Mouse (Mus musculus): ENCODE results near the gene Tnfrsf13c. TPM values are rescaled to one million over a fixed set of nuclear protein-coding genes. Genes with fewer than 3 reads are reported as not detected.

The Tnfrsf13c gene
- polyA plus RNA-seq, 1 experiment = 24.9 TPM

DNA sequence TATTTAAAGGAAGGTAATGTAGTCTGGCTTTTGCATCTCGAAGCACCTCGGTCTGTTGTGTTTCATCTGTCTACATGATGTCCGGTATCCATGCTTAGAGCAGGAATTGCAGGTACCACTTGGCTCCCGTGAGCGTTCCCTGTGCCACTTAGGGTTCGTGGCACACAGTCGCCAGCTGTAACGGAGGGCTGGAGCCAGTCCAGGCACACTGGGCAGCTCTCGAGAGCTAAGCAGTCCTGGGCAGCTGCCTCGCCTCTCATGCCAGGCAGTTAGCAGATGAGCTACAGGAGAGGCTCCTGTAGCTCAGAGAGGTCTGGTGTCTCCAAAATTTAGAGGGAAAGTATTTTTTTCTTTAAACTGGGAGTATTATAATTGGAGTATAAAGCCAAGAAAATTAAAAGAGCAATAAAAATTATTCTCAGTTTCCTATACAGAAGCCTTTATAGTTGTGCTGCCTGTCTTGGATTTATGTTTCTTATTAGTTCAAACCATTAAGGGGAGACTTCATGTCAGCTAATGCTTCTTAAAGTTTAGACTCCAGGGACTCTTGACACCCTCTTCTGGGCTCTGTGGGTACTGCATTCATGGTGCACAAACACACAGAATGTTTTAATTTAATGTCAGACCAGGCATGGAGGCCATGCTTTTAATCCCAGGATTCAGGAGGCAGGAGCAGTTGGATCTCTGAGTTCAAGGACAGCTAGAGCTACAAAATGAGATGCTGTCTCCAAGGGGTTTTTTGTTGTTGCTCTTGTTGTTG is 35.5 kb downstream of the Tnfrsf13c start:
- Histone ChIP-seq H3K4me1 (ENCODE audit: control insufficient read depth, insufficient read depth, low read length) (peaks cover 14% of the 10 kb centered on the region), H3K27ac (ENCODE audit: control insufficient read depth, insufficient read depth, low read depth, low read length, poor library complexity) (no peak overlapping the region), H3K4me3 (replicated peaks; ENCODE audit: control insufficient read depth, low read depth, low read length) (no peak overlapping the region)
- TF ChIP-seq CTCF (IDR thresholded peaks at IDR 0.05; ENCODE audit: control insufficient read depth, insufficient read depth, low read length) (no peak), POLR2A (IDR thresholded peaks at IDR 0.05; ENCODE audit: borderline replicate concordance, control insufficient read depth, low read depth, low read length) (no peak)
- WGBS = 92% methylated on average over 10 of the region's 10 CpGs

GRCm38 (mm10) chr15:82187924-82188323 is 36.2 kb downstream of the Tnfrsf13c start:
- 81% methylated on average over 1 of the region's 1 CpGs for WGBS
- no peak for TF ChIP-seq POLR2A (IDR thresholded peaks at IDR 0.05; ENCODE audit: borderline replicate concordance, control insufficient read depth, low read depth, low read length)
- TF ChIP-seq CTCF (IDR thresholded peaks at IDR 0.05; ENCODE audit: control insufficient read depth, insufficient read depth, low read length) = no peak
- Histone ChIP-seq H3K4me3 (replicated peaks; ENCODE audit: control insufficient read depth, low read depth, low read length) (no peak overlapping the region), H3K27ac (ENCODE audit: control insufficient read depth, insufficient read depth, low read depth, low read length, poor library complexity) (no peak overlapping the region), H3K4me1 (ENCODE audit: control insufficient read depth, insufficient read depth, low read length) (peaks cover 15% of the 10 kb centered on the region)

- peak overlapping the region; percentile 74 for H3K27ac ChIP-seq (ENCODE audit: control insufficient read depth, insufficient read depth, low read depth, low read length, poor library complexity)
- TF ChIP-seq CTCF (IDR thresholded peaks at IDR 0.05; ENCODE audit: control insufficient read depth, insufficient read depth, low read length) (no peak), POLR2A (IDR thresholded peaks at IDR 0.05; ENCODE audit: borderline replicate concordance, control insufficient read depth, low read depth, low read length) (no peak)
- H3K4me1 ChIP-seq (ENCODE audit: control insufficient read depth, insufficient read depth, low read length) = peaks cover 15% of the 10 kb centered on the region
- 87% methylated on average over 4 of the region's 4 CpGs for WGBS
- no peak overlapping the region for H3K4me3 ChIP-seq (replicated peaks; ENCODE audit: control insufficient read depth, low read depth, low read length)
These were observed 36.8 kb downstream of the Tnfrsf13c start for GRCm38 (mm10) chr15:82187401-82187800.

DNA sequence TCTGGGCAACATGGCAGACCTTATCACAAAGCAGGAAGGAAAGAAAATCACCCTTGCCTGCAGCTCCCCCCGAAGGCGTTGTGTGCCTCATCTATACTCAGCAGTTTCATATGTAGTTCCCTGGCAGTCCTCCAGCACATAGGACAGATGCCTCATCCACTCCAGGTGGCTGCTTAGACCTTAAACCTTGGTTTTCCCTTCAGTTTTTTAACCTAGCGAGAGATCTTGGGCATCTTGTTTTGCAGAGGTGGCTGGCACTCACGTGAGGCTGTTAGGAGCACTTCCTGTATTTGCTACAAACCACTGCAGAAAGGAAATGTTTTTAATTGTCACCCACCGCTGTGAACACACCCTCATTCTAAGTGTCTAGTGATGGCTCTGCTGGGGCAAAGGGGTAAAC is 37.2 kb downstream of the Tnfrsf13c start:
- H3K4me1 ChIP-seq (ENCODE audit: control insufficient read depth, insufficient read depth, low read length) = peaks cover 15% of the 10 kb centered on the region
- TF ChIP-seq CTCF (IDR thresholded peaks at IDR 0.05; ENCODE audit: control insufficient read depth, insufficient read depth, low read length) (no peak), POLR2A (IDR thresholded peaks at IDR 0.05; ENCODE audit: borderline replicate concordance, control insufficient read depth, low read depth, low read length) (no peak)
- WGBS = 8% methylated on average over 5 of the region's 5 CpGs
- H3K4me3 ChIP-seq (replicated peaks; ENCODE audit: control insufficient read depth, low read depth, low read length) = no peak overlapping the region
- peak overlapping the region; percentile 84 for H3K27ac ChIP-seq (ENCODE audit: control insufficient read depth, insufficient read depth, low read depth, low read length, poor library complexity)

- Histone ChIP-seq H3K4me3 (replicated peaks; ENCODE audit: control insufficient read depth, low read depth, low read length) (no peak overlapping the region), H3K4me1 (ENCODE audit: control insufficient read depth, insufficient read depth, low read length) (peaks cover 15% of the 10 kb centered on the region), H3K27ac (ENCODE audit: control insufficient read depth, insufficient read depth, low read depth, low read length, poor library complexity) (peak overlapping the region; percentile 74)
- TF ChIP-seq POLR2A (IDR thresholded peaks at IDR 0.05; ENCODE audit: borderline replicate concordance, control insufficient read depth, low read depth, low read length) = no peak
- TF ChIP-seq CTCF (IDR thresholded peaks at IDR 0.05; ENCODE audit: control insufficient read depth, insufficient read depth, low read length) = no peak
- 72% methylated on average over 14 of the region's 14 CpGs for WGBS
These were observed 38.0 kb downstream of the Tnfrsf13c start for GRCm38 (mm10) chr15:82186131-82186530.

- TF ChIP-seq CTCF (IDR thresholded peaks at IDR 0.05; ENCODE audit: control insufficient read depth, insufficient read depth, low read length) (no peak), POLR2A (IDR thresholded peaks at IDR 0.05; ENCODE audit: borderline replicate concordance, control insufficient read depth, low read depth, low read length) (no peak)
- Histone ChIP-seq H3K27ac (ENCODE audit: control insufficient read depth, insufficient read depth, low read depth, low read length, poor library complexity) (no peak overlapping the region; the same call in 1 of the 2 replicates), H3K4me3 (replicated peaks; ENCODE audit: control insufficient read depth, low read depth, low read length) (no peak overlapping the region), H3K4me1 (ENCODE audit: control insufficient read depth, insufficient read depth, low read length) (peaks cover 15% of the 10 kb centered on the region)
- WGBS = 86% methylated on average over 14 of the region's 14 CpGs
These were observed 38.9 kb downstream of the Tnfrsf13c start for GRCm38 (mm10) chr15:82185062-82185783.

- Histone ChIP-seq H3K4me1 (ENCODE audit: control insufficient read depth, insufficient read depth, low read length) (peaks cover 15% of the 10 kb centered on the region), H3K27ac (ENCODE audit: control insufficient read depth, insufficient read depth, low read depth, low read length, poor library complexity) (peak overlapping the region; percentile 35; the same call in 1 of the 2 replicates), H3K4me3 (replicated peaks; ENCODE audit: control insufficient read depth, low read depth, low read length) (no peak overlapping the region)
- 84% methylated on average over 10 of the region's 10 CpGs for WGBS
- no peak for TF ChIP-seq CTCF (IDR thresholded peaks at IDR 0.05; ENCODE audit: control insufficient read depth, insufficient read depth, low read length)
- TF ChIP-seq POLR2A (IDR thresholded peaks at IDR 0.05; ENCODE audit: borderline replicate concordance, control insufficient read depth, low read depth, low read length) = no peak
These were observed 39.5 kb downstream of the Tnfrsf13c start for GRCm38 (mm10) chr15:82184656-82185055.

DNA sequence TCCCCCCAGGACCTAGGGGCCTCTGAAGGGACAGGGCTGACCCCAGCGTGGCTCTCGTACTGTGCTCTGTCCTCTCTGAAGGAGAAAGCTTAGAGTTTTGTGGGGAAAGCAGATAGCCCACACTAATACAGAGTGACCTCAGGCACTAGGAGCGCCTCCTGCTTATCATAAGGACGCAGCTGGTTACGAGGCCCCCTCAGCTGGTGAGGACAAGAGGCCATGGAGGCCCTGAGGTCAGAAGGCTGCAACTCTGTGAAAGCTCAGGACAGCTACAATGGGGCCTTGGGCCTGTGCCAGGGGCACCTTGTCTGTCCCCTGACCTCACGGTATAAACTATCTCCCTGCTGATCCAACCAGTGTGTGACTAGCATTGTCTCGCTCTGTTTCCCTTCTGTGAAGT is 40.0 kb downstream of the Tnfrsf13c start:
- TF ChIP-seq POLR2A (IDR thresholded peaks at IDR 0.05; ENCODE audit: borderline replicate concordance, control insufficient read depth, low read depth, low read length) = no peak
- no peak for TF ChIP-seq CTCF (IDR thresholded peaks at IDR 0.05; ENCODE audit: control insufficient read depth, insufficient read depth, low read length)
- Histone ChIP-seq H3K27ac (ENCODE audit: control insufficient read depth, insufficient read depth, low read depth, low read length, poor library complexity) (peak overlapping the region; percentile 37), H3K4me3 (replicated peaks; ENCODE audit: control insufficient read depth, low read depth, low read length) (no peak overlapping the region), H3K4me1 (ENCODE audit: control insufficient read depth, insufficient read depth, low read length) (peaks cover 15% of the 10 kb centered on the region)
- WGBS = 56% methylated on average over 7 of the region's 7 CpGs

All from bone marrow, adult 2 months (tissue).